Mouse (Mus musculus) left cerebral cortex, adult 2 months (tissue): ENCODE results near the gene Grid1. TPM values are rescaled to one million over a fixed set of nuclear protein-coding genes. Genes with fewer than 3 reads are reported as not detected.
A peak's percentile ranks its signal among the peaks of the same experiment; 100 is the strongest.

Experiments
- DNase-seq, 2 experiments: peaks; one replicate each; pipeline ENCODE4 v3.0.0; 2021 to 2022; ENCODE audit warnings: low spot score in 2 of 2, mixed read lengths in 1 of 2; ENCODE audit errors: extremely low spot score in 1 of 2
- H3K27ac ChIP-seq: fragments of 200-600 bp; 2 replicates; pipeline ENCODE4 v1.8.1; 2022
- H3K4me3 ChIP-seq: fragments of 200-600 bp; 2 replicates; pipeline ENCODE4 v1.8.1; 2022
- CTCF ChIP-seq: fragments of 200-600 bp; IDR thresholded peaks from 2 replicates; pipeline ENCODE4 v1.8.1; 2022; ENCODE audit warnings: antibody characterized with exemption, mild to moderate bottlenecking, moderate library complexity
- intact Hi-C: fragments of 180-260 bp; cut with DNase I; formaldehyde crosslinking; loops from one replicate; pipeline ENCODE4 v1.15.1; 2025
- total RNA-seq, 2 experiments: library from RNA; stranded (reverse); gene quantifications; 2 replicates each; pipeline ENCODE4 v1.2.3; 2021

Gene Grid1
- total RNA-seq, 2 experiments from 2014 or later: 47.7 to 48.6 TPM

DNA sequence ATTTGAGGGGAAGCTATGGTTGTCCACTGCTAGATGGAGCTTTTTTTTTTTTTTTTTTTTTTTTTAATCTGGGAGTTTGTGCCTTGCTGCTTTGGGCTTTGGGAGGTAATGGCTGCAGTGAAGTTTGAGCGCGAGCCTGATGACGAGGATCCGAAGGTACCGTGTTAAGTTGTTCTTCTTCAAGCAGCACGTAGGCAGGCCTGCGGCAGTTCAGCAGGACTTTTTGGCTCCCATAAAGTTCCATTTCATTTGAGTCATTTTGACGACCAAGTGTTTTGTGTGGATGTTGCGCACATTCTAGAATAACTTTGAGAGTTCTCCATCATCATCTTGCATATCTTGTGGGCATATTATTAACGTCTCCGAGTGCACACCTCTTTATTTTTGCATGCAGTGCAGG lies 64.3 kb downstream of the Grid1 start:
- TF ChIP-seq CTCF: no peak
- intact Hi-C loops: no loop called here
- no peak overlapping the region for H3K4me3 ChIP-seq
- H3K27ac ChIP-seq: no peak overlapping the region; the same call in 1 of the 2 replicates
- DNase-seq: no peak

- intact Hi-C loops: loop anchor here (5.0 kb wide), 1 partner anchor 62 kb away; the partner anchor contains the start of gene Grid1
Observed at GRCm38 (mm10) chr14:34884611-34885010, 64.7 kb downstream of the Grid1 start.

DNA sequence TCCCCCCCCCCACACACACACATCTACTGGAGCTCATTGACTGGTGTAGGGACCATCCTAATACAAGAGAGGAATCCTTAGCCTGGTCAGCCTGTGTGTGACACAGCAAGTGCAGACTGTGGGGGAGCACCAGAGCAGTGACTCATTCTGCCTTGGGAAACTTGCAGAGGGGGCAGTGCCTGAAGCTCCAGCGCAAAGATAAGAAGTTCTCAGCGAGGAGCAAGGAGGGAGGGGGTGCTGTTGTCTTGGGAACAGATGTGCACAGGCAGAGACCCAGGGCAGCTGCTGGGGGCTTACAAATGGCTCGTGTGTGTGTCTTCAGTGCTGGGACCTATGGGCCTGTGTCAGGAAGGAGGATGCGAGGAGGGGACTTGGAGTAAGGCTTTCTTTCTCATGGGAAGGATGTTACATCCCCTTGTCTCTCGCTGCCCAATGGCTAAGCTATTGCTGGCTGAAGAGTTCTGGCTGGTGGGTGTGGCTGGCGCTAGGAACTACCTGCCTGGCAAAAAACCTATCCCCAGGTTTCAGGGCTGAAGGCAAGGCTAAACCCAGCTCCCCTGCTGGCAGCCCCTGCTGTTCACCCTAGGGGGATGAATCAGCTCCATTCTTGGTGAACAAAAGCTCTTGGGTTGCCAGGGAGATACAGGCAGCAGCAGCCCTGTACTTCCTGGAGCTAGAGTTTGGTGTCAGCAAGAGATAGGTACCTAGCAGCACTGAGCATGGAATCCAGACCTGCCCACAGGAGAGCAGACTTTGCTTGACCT lies 72.0 kb downstream of the Grid1 start:
- H3K27ac ChIP-seq: peak overlapping the region; percentile 37
- no peak overlapping the region for H3K4me3 ChIP-seq
- no peak; the same call in 1 of the 2 replicates for TF ChIP-seq CTCF
- intact Hi-C loops: no loop called here
- peak; percentile 49 to 55 for DNase-seq

More at GRCm38 (mm10) chr14:34884611-34885010, 64.7 kb downstream of the Grid1 start:
- Histone ChIP-seq H3K27ac (no peak overlapping the region; the same call in 1 of the 2 replicates), H3K4me3 (no peak overlapping the region)
- no peak for TF ChIP-seq CTCF
- DNase-seq: no peak

DNA sequence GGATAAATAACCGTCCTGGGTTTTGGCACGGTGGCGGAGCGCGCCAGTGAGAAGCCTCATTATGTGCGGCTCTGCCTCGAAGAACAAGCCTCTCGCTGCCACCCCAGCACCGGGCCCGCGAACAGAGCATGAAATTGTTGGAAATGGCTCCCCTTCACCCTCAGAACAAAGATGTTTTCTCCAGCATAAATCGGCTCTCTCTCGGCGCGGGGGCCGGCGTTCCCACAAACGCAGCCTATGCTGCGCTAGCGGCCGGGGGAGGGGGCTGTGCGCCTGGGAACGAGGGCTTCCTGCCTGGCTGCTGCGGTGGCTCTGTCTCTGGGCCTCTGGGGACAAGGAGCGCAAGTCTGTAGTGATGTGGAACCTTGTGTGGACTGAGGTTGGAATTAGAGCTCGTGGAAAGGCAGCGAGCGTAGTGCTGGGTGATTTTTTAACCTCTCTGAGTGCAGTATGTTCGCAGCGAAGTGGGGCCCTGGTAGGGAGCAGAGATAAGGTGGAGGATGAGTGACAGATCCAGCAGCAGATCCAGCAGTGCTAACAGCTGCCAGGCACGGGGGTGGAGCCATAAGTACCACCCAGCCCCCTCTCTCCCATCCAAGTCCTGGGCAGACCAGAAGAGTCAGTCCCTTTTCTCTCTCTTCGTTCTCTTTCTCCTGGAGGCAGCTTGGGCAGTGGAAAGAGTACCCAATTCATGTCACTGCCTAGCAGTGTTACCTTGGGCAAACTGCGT lies 76.5 kb downstream of the Grid1 start:
- H3K4me3 ChIP-seq: peak overlapping the region; percentile 32
- DNase-seq: peak; percentile 54 to 71
- H3K27ac ChIP-seq: peak overlapping the region; percentile 80
- TF ChIP-seq CTCF: peak; percentile 15; the same call in 1 of the 2 replicates
- intact Hi-C loops: no loop called here

GRCm38 (mm10) chr14:34903854-34904253 lies 83.9 kb downstream of the Grid1 start:
- no peak for TF ChIP-seq CTCF

DNA sequence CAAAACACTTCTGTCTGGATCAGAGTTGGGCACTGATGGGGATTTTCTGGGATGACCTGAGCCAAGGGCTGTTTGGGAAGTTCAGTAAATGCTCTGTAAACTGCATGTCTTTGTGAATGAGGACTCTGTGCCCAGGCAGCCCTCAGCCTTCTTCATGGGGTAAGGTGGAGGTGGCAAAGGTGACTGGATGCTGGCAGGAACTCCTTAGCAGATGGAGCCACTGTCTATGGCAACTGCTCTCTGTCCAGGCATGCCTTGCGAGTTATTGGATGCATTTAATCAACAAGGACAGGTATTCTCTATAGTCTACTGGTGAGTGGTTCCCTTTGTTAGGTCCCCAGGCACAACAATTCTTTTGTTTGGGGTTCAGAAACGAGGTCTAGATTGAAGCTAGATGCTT lies 85.8 kb downstream of the Grid1 start:
- H3K4me3 ChIP-seq: no peak overlapping the region
- intact Hi-C loops: no loop called here
- no peak overlapping the region for H3K27ac ChIP-seq
- TF ChIP-seq CTCF: no peak
- DNase-seq: no peak

More at GRCm38 (mm10) chr14:34903854-34904253, 83.9 kb downstream of the Grid1 start:
- no peak overlapping the region for H3K27ac ChIP-seq
- no peak for DNase-seq
- no peak overlapping the region for H3K4me3 ChIP-seq
- intact Hi-C loops: no loop called here

GRCm38 (mm10) chr14:34908366-34908765 lies 88.5 kb downstream of the Grid1 start:
- Histone ChIP-seq H3K4me3 (no peak overlapping the region), H3K27ac (no peak overlapping the region)
- intact Hi-C loops: no loop called here
- TF ChIP-seq CTCF: no peak
- DNase-seq: no peak

DNA sequence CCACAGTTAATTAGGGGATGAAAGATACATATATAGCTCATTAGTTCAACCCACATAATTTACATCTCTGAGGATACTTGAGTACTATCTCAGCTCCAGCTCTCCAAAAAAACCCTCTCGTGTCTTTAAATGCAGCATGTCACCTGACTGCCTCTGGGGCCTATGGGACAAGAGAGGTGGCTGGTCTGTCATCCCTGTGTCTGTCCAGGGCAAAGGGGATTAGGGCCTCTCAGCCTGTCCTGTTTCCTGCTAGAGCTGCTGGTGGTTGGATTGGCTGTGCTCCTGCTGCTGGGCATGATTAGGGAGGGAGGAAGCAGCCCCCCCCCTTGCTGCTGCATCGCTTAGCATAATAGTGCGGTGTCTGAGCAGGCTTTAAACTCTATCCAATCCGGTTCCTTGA lies 88.9 kb downstream of the Grid1 start:
- no peak for TF ChIP-seq CTCF
- DNase-seq: no peak
- Histone ChIP-seq H3K27ac (no peak overlapping the region), H3K4me3 (no peak overlapping the region)
- intact Hi-C loops: no loop called here

GRCm38 (mm10) chr14:34916315-34916714 lies 96.4 kb downstream of the Grid1 start:
- H3K4me3 ChIP-seq: no peak overlapping the region
- DNase-seq: no peak
- no peak overlapping the region for H3K27ac ChIP-seq
- intact Hi-C loops: no loop called here
- no peak for TF ChIP-seq CTCF

GRCm38 (mm10) chr14:34917111-34917510 lies 97.2 kb downstream of the Grid1 start:
- Histone ChIP-seq H3K27ac (no peak overlapping the region), H3K4me3 (no peak overlapping the region)
- intact Hi-C loops: no loop called here
- no peak for DNase-seq
- no peak for TF ChIP-seq CTCF

DNA sequence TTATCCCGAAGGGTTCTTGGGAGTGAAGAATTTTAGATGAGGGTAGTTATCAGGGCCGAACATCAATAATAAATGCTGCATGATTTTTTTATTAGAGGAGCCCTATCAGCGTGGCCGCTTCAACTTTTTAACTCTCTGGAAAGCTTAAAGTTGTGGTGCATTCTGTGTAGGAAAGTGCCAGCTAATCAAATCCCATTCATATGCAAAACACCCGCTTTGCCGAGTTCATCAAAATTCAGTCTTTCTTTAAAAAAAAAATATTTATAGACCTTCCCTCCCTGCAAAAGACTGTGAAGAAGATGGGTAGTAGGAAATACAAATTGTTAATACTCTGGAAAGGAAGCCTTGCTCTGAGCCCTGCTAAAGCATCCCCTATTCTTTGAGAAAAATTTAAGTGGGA lies 99.3 kb downstream of the Grid1 start:
- Histone ChIP-seq H3K27ac (no peak overlapping the region), H3K4me3 (no peak overlapping the region)
- intact Hi-C loops: no loop called here
- TF ChIP-seq CTCF: no peak
- DNase-seq: no peak

GRCm38 (mm10) chr14:34921265-34921664 lies 101.4 kb downstream of the Grid1 start:
- Histone ChIP-seq H3K4me3 (no peak overlapping the region), H3K27ac (no peak overlapping the region)
- intact Hi-C loops: no loop called here
- DNase-seq: no peak
- TF ChIP-seq CTCF: no peak
